Mouse (Mus musculus) forebrain, embryonic 13.5 days (tissue): ENCODE data around the gene Lpcat3. TPM values are rescaled to one million over a fixed set of nuclear protein-coding genes. Genes with fewer than 3 reads are reported as not detected.

Source experiments
- ATAC-seq: fragments of 200-750 bp; cut with Nextera tagmentation; 2 replicates; pipeline ENCODE4 v1.8.0; 2017
- H3K27ac ChIP-seq: fragments of 300-500 bp; sonication (generic); 2 replicates; pipeline ENCODE4 v1.5.1; 2015; ENCODE audit warnings: inconsistent platforms, mild to moderate bottlenecking, moderate library complexity
- H3K27me3 ChIP-seq: fragments of 300-500 bp; sonication (generic); 2 replicates; pipeline ENCODE4 v1.6.1; 2015; ENCODE audit warnings: mild to moderate bottlenecking, inconsistent platforms
- H3K36me3 ChIP-seq: fragments of 300-500 bp; sonication (generic); 2 replicates; pipeline ENCODE4 v1.6.1; 2015; ENCODE audit warnings: mild to moderate bottlenecking, inconsistent platforms; ENCODE audit not compliant: poor library complexity, severe bottlenecking
- H3K4me1 ChIP-seq: fragments of 300-500 bp; sonication (generic); 2 replicates; pipeline ENCODE4 v1.6.1; 2015; ENCODE audit warnings: inconsistent platforms
- H3K4me2 ChIP-seq: fragments of 300-500 bp; sonication (generic); 2 replicates; pipeline ENCODE4 v1.6.1; 2015; ENCODE audit warnings: inconsistent platforms, mild to moderate bottlenecking, moderate library complexity
- H3K4me3 ChIP-seq: fragments of 300-500 bp; sonication (generic); 2 replicates; pipeline ENCODE4 v1.5.1; 2015; ENCODE audit warnings: mild to moderate bottlenecking, inconsistent platforms
- H3K9ac ChIP-seq: fragments of 300-500 bp; sonication (generic); 2 replicates; pipeline ENCODE4 v1.6.1; 2015; ENCODE audit warnings: mild to moderate bottlenecking, inconsistent platforms
- H3K9me3 ChIP-seq: fragments of 300-500 bp; sonication (generic); replicated peaks from 2 replicates; pipeline ENCODE4 v1.6.1; 2016; ENCODE audit warnings: inconsistent platforms
- WGBS: fragments of 180-500 bp; shearing (Covaris S2); methylation state at CpG from one replicate; pipeline ENCODE4 v1.1.7; 2015; 5-methylcytosine and 5-hydroxymethylcytosine counted together
- microRNA counts: library from miRNA; unstranded; fragments of <30 nt; microRNA quantifications from one replicate; lab custom pipeline; 2016
- microRNA-seq: library from miRNA; unstranded; fragments of <30 nt; microRNA quantifications from one replicate; pipeline ENCODE4, GENCODE M21; 2016
- polyA plus RNA-seq: library from polyadenylated mRNA; unstranded; fragments of >200 nt; fragmentation: Nextera tagmentation; extraction: Ambion mirVana; gene quantifications from 2 replicates; pipeline ENCODE4 v1.2.1, GENCODE M21; 2015

The Lpcat3 gene
- polyA plus RNA-seq, 1 experiment from 2014 or later = 34.8 TPM

DNA sequence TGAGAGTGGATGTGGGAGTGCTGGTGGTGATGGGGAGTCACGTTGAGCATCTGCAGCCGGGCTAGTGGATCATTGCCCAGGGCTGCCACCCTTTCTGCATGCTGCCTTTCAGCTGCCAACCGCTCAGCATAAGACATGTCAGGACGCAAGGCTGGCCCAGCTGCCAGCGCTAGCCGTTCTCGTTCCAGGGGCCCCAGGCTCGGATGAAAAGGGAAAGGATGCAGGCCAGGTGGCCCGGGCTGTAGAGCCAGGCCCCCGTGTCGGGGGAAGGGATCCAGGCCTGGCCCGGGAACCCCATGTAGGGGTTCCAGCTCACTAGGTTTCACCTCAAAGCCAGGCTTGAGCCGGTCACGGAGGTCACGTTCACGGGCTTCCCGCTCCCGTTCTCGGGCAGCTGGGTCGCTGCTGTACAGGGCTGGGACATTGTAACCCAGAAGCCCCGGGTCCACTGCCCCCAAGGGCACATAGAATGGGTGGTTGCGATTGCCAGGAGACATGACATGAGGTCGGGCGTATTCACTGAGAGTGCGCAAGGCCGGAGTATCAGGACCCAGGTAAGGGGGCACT is 82.0 kb downstream of the Lpcat3 start:
- H3K27me3 ChIP-seq = no peaks in the 10 kb centered on the region
- no peak overlapping the region for H3K9ac ChIP-seq
- H3K36me3 ChIP-seq = peaks cover 62% of the 10 kb centered on the region
- peak overlapping the region; percentile 54 for H3K4me3 ChIP-seq
- H3K4me2 ChIP-seq = peak overlapping the region; percentile 95
- WGBS = 72% methylated on average over 26 of the region's 26 CpGs
- no peaks in the 10 kb centered on the region for H3K9me3 ChIP-seq
- ATAC-seq = no peak
- peak overlapping the region; percentile 90 for H3K27ac ChIP-seq
- peaks cover 37% of the 10 kb centered on the region for H3K4me1 ChIP-seq

DNA sequence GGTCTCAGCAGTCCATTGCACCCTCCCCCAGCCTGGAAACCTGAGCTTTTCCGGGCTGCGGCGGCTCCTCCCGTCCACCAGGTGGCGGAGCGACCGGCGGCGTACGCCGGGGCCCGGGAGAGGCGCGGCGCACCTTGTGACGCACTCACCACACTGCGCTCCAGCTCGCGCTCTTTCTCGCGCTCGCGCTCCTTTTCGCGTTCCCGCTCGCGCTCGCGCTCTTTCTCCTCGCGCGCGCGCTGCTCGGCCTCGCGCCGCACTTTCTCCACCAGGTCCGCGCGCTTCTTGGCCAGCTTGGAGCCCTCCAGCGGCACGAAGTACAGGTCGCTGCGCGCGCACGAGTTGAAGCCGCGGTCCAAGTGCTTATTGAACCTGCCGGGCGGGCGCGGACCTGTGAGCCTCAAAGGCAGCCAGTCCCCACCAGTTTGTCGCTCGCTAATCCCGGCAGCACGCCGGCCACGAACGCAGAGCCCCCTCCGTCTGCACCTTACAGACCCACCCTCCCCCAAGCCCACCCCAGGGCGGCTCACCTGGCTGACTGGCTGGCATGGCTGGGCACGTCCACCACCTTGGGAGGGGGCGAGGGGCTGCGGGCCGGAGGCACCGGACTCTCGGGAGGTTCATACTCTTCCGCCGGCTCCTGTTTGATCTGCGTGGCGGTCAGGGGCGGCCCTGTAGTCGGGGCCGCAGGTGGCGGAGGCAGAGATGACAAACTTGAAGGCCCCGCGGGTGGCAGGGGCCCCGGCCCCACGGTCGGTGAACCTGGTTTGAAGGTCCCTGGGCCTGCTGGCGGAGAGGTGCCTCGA is 82.9 kb downstream of the Lpcat3 start:
- no peaks in the 10 kb centered on the region for H3K27me3 ChIP-seq
- H3K4me1 ChIP-seq = peaks cover 33% of the 10 kb centered on the region
- peak overlapping the region; percentile 54 for H3K4me3 ChIP-seq
- under 1% methylated on average over 84 of the region's 85 CpGs for WGBS
- peaks cover 68% of the 10 kb centered on the region for H3K36me3 ChIP-seq
- H3K9me3 ChIP-seq = no peaks in the 10 kb centered on the region
- peak; percentile 85 for ATAC-seq
- H3K9ac ChIP-seq = peak overlapping the region; percentile 84
- H3K27ac ChIP-seq = peak overlapping the region; percentile 90
- peak overlapping the region; percentile 95 for H3K4me2 ChIP-seq

DNA sequence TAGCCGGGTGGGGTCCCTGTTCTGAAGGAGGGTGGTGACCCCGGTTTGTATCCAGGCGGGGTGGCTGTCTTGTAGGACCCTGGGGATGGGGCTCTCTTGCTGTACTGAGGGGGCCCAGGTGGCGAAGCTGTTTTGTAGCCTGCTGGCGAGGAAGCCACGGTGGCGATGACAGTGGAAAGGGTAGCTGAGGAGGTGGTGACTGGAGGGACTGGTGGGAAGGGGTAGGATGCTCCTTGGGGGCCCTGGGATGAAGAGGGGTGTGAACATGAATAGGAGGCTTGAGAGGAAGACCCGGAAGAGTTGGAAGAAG is 83.4 kb downstream of the Lpcat3 start:
- 17% methylated on average over 8 of the region's 8 CpGs for WGBS
- Histone ChIP-seq H3K9me3 (no peaks in the 10 kb centered on the region), H3K4me1 (peaks cover 33% of the 10 kb centered on the region), H3K27me3 (no peaks in the 10 kb centered on the region), H3K4me3 (peak overlapping the region; percentile 54), H3K4me2 (peak overlapping the region; percentile 95), H3K9ac (peak overlapping the region; percentile 84), H3K27ac (peak overlapping the region; percentile 90), H3K36me3 (peaks cover 70% of the 10 kb centered on the region)
- ATAC-seq = peak; percentile 11

DNA sequence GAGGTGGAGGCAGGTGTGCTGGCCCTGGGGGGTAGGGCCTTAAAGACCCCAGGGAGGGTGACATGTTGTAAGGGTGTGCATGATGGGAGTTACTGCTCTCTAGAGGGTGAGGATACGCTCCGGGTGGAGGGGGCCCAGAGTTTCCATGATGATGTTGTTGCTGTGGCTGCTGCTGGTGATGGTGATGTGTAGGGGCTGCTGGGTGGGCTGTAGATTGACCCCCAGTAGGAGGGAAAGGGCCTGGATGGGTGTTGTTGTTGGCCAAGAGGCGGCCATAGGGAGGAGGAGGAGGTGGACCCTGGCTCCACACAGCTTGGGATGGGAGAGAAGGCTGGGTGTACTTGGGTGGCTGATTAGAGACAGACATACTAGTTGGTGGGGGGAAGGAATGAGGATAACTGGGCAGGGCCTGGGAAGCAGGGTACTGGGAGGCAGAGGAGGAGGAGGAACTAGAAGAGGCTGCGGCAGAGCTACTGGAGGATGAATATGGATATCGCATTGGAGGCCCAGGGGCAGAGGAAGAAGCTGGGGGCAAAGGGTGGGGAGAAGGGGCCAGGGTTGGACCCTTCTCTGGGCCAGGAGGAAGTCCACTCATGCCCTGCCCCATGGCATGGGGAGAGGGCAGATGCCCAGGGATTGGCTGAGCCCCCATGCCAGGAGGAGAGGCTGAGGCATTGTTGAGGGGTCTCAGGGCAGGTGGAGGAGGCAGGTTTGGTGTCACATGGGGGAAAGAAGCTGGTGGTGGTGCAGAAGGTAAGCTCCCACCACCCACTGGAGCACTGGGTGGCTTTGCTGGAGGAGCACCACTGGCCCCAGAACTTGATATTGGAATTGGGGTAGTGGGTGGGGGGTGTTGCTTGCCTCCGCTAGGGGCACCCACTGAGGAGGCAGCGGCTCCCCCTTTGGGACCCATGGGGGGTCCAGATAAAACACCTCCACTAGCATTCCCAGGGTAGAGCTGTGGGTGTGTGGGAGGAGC is 84.1 kb downstream of the Lpcat3 start:
- no peak for ATAC-seq
- Histone ChIP-seq H3K4me3 (peak overlapping the region; percentile 54), H3K4me1 (peaks cover 28% of the 10 kb centered on the region), H3K27ac (no peak overlapping the region), H3K4me2 (peak overlapping the region; percentile 95), H3K27me3 (no peaks in the 10 kb centered on the region), H3K9ac (peak overlapping the region; percentile 84; the same call in 1 of the 2 replicates), H3K36me3 (peaks cover 74% of the 10 kb centered on the region), H3K9me3 (no peaks in the 10 kb centered on the region)
- WGBS = 93% methylated on average over 7 of the region's 7 CpGs

DNA sequence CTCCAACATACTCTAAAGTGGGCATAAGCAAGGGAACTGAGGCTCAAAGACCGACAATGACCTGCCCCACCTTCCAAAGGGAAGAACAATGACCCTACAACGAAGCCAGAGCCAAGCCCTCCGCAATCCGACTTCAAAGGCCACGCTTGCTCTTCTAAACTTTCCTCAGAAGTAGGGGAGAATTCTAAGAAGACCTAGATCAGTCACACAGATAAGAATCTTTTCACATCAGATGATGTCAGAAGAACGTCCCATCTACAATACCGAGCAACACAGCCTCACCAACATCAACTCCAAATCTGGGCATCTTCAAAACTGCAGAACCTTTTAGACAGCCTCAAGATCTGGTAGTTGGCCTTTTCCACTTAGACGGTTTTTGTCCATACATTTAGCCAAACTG is 87.6 kb downstream of the Lpcat3 start:
- 86% methylated on average over 8 of the region's 8 CpGs for WGBS
- H3K27me3 ChIP-seq = no peaks in the 10 kb centered on the region

DNA sequence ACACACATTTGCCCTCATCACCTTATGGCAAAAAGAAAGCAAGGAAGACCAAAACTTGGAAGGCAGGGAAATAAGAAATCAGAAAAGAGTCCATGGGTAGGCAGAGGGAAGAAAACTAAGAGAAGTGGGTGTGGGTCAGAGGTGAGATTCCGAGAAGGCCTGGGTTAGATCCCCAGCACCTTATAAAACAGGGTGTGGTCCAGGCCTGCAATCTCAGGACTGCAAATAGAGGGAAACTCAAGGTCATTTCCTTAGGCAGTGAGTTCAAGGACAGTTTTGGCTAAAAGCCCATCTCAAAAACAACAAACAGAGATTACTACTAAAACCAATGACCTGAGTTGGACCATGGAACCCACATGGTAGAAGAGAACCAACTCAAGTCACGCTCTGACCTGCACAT is 91.0 kb downstream of the Lpcat3 start:
- Histone ChIP-seq H3K4me2 (no peak overlapping the region), H3K9ac (no peak overlapping the region), H3K27ac (no peak overlapping the region), H3K4me1 (peaks cover 47% of the 10 kb centered on the region), H3K27me3 (no peaks in the 10 kb centered on the region), H3K36me3 (peaks cover 29% of the 10 kb centered on the region), H3K9me3 (no peaks in the 10 kb centered on the region), H3K4me3 (no peak overlapping the region)
- no peak for ATAC-seq
- WGBS = 95% methylated on average over 2 of the region's 2 CpGs

More for the DNA sequence above, 87.6 kb downstream of the Lpcat3 start:
- no peak overlapping the region for H3K4me2 ChIP-seq
- no peak for ATAC-seq
- H3K27ac ChIP-seq = no peak overlapping the region
- peaks cover 53% of the 10 kb centered on the region for H3K36me3 ChIP-seq
- no peak overlapping the region for H3K4me3 ChIP-seq
- no peaks in the 10 kb centered on the region for H3K9me3 ChIP-seq
- H3K4me1 ChIP-seq = peaks cover 43% of the 10 kb centered on the region
- no peak overlapping the region for H3K9ac ChIP-seq

MicroRNAs encoded within 50 kb of the gene (microRNA counts, 519-probe panel; counts per million panel counts)
- microRNA mmu-miR-141 (lab: Ali Mortazavi, UCI) (177 counts per million, percentile 53 among the panel's probes with 10 or more counts), microRNA mmu-miR-200c (lab: Ali Mortazavi, UCI) (177 counts per million, percentile 53 among the panel's probes with 10 or more counts)

Small RNAs within 50 kb of the gene (microRNA-seq; reads per million reads assigned to microRNA genes)
- 7.0 reads per million, percentile 19 among the genes with 10 or more reads in this experiment for gene Mir141
- 37.8 reads per million, percentile 38 among the genes with 10 or more reads in this experiment for gene Mir200c

Other genes with a start within 250 kb of the Lpcat3 start
- gene Pex5, start 248.0 kb upstream of the Lpcat3 start, polyA plus RNA-seq = 67.2 and 69.6 TPM in 2 replicates
- gene Clstn3, start 198.2 kb upstream of the Lpcat3 start, polyA plus RNA-seq = 29.2 and 38.0 TPM in 2 replicates
- 0.08 and 0.09 TPM in 2 replicates for gene C1rl, start 169.9 kb upstream of the Lpcat3 start, polyA plus RNA-seq
- 0.09 and 0.12 TPM in 2 replicates for gene C1ra, start 150.6 kb upstream of the Lpcat3 start, polyA plus RNA-seq
- gene C1s1, start 120.7 kb upstream of the Lpcat3 start, polyA plus RNA-seq = 0.14 and 0.40 TPM in 2 replicates
- not detected in 2 replicates for gene C1rb, start 92.7 kb upstream of the Lpcat3 start, polyA plus RNA-seq
- gene C1s2, start 26.9 kb upstream of the Lpcat3 start, polyA plus RNA-seq = 0.13 TPM in 1 of 2 replicates, not detected in the other
- 194 and 209 TPM in 2 replicates for gene Emg1, start 49.2 kb downstream of the Lpcat3 start, polyA plus RNA-seq
- 289 and 292 TPM in 2 replicates for gene Phb2, start 49.3 kb downstream of the Lpcat3 start, polyA plus RNA-seq
- gene Ptpn6, start 75.7 kb downstream of the Lpcat3 start, polyA plus RNA-seq = 2.5 and 3.8 TPM in 2 replicates
- gene Grcc10, start 78.3 kb downstream of the Lpcat3 start, polyA plus RNA-seq = 675 and 699 TPM in 2 replicates
- gene Gm45234, start 93.0 kb downstream of the Lpcat3 start, polyA plus RNA-seq = not detected in 2 replicates
- 17.7 and 19.8 TPM in 2 replicates for gene Atn1, start 93.5 kb downstream of the Lpcat3 start, polyA plus RNA-seq
- gene Eno2, start 106.6 kb downstream of the Lpcat3 start, polyA plus RNA-seq = 15.4 and 19.4 TPM in 2 replicates
- 3.6 and 5.9 TPM in 2 replicates for gene Lrrc23, start 116.7 kb downstream of the Lpcat3 start, polyA plus RNA-seq
- 5.1 and 5.3 TPM in 2 replicates for gene Spsb2, start 145.6 kb downstream of the Lpcat3 start, polyA plus RNA-seq
- gene Tpi1, start 151.3 kb downstream of the Lpcat3 start, polyA plus RNA-seq = 467 and 491 TPM in 2 replicates
- 178 and 203 TPM in 2 replicates for gene Usp5, start 166.5 kb downstream of the Lpcat3 start, polyA plus RNA-seq
- gene Cdca3, start 166.5 kb downstream of the Lpcat3 start, polyA plus RNA-seq = 207 and 217 TPM in 2 replicates
- gene Gnb3, start 177.2 kb downstream of the Lpcat3 start, polyA plus RNA-seq = 0.46 and 0.74 TPM in 2 replicates
- 11.4 and 12.4 TPM in 2 replicates for gene P3h3, start 194.7 kb downstream of the Lpcat3 start, polyA plus RNA-seq
- 11.7 and 13.4 TPM in 2 replicates for gene Gpr162, start 201.0 kb downstream of the Lpcat3 start, polyA plus RNA-seq
- 0.08 TPM in 2 replicates for gene Cd4, start 225.2 kb downstream of the Lpcat3 start, polyA plus RNA-seq
- gene Lag3, start 248.7 kb downstream of the Lpcat3 start, polyA plus RNA-seq = 1.3 and 1.9 TPM in 2 replicates